Mouse (Mus musculus) forebrain, embryonic 11.5 days (tissue): Measurements from ENCODE around the gene Llgl1. TPM values are rescaled to one million over a fixed set of nuclear protein-coding genes. Genes with fewer than 3 reads are reported as not detected.

ENCODE experiments used
- ATAC-seq: fragments of 200-750 bp; cut with Nextera tagmentation; replicated peaks from 2 replicates; pipeline ENCODE4 v1.8.0; 2017; ENCODE audit warnings: moderate TSS enrichment; ENCODE audit not compliant: low FRiP score
- DNase-seq: peaks from one replicate; pipeline ENCODE4 v3.0.0-alpha.2; 2017; ENCODE audit warnings: low spot score
- H3K27ac ChIP-seq: fragments of 300-500 bp; sonication (generic); 2 replicates; pipeline ENCODE4 v1.5.1; 2014; ENCODE audit warnings: low read depth, low read length
- H3K27me3 ChIP-seq: fragments of 300-500 bp; sonication (generic); 2 replicates; pipeline ENCODE4 v1.6.1; 2014; ENCODE audit warnings: mild to moderate bottlenecking, low read length, mixed read lengths; ENCODE audit not compliant: control insufficient read depth, insufficient read depth
- H3K36me3 ChIP-seq: fragments of 300-500 bp; sonication (generic); 2 replicates; pipeline ENCODE4 v1.6.1; 2014; ENCODE audit warnings: mild to moderate bottlenecking, low read length, moderate library complexity, mixed read lengths; ENCODE audit not compliant: control insufficient read depth, insufficient read depth
- H3K4me1 ChIP-seq: fragments of 300-500 bp; sonication (generic); replicated peaks from 2 replicates; pipeline ENCODE4 v1.6.1; 2014; ENCODE audit warnings: low read length, mixed read lengths; ENCODE audit not compliant: control insufficient read depth, insufficient read depth
- H3K4me2 ChIP-seq: fragments of 300-500 bp; sonication (generic); 2 replicates; pipeline ENCODE4 v1.6.1; 2014; ENCODE audit warnings: low read depth, mild to moderate bottlenecking, low read length, moderate library complexity, mixed read lengths; ENCODE audit not compliant: severe bottlenecking
- H3K4me3 ChIP-seq: fragments of 300-500 bp; sonication (generic); 2 replicates; pipeline ENCODE4 v1.5.1; 2014; ENCODE audit warnings: low read depth, low read length
- H3K9ac ChIP-seq: fragments of 300-500 bp; sonication (generic); 2 replicates; pipeline ENCODE4 v1.6.1; 2014; ENCODE audit warnings: low read length
- H3K9me3 ChIP-seq: fragments of 300-500 bp; sonication (generic); 2 replicates; pipeline ENCODE4 v1.6.1; 2016; ENCODE audit warnings: low read length, mixed read lengths; ENCODE audit not compliant: control insufficient read depth
- WGBS: fragments of 180-500 bp; shearing (Covaris S2); extraction: QIAGEN DNeasy Blood & Tissue Kit; methylation state at CpG from one replicate; pipeline ENCODE4 v1.1.7; 2014; 5-methylcytosine and 5-hydroxymethylcytosine counted together
- polyA plus RNA-seq: library from polyadenylated mRNA; unstranded; fragments of >200 nt; fragmentation: Nextera tagmentation; extraction: Ambion mirVana; gene quantifications from 2 replicates; pipeline ENCODE4 v1.2.1, GENCODE M21; 2014

The Llgl1 gene
- polyA plus RNA-seq, 1 experiment from 2014 or later = 147 TPM

DNA sequence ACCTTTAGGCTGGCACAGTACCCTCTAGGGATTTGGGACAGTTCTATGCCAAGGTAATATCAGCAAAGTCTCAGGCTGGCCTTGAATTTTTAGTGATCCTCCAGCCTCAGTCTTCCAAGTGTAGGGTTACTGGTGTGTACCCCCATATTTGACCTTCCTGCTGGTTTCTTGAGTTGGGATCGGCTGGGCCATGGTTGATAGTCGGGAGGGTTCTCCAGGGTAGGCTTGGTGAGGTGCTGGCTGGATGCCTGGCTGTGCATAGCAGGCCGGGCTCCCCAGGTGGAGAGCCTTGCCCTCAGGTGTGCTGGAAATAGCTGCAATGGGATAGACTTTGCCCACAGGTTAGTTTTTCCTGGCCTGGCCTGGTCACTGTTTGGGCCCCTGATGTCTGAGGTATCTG is 5.7 kb downstream of the Llgl1 start:
- ATAC-seq (no peak), DNase-seq (no peak)

DNA sequence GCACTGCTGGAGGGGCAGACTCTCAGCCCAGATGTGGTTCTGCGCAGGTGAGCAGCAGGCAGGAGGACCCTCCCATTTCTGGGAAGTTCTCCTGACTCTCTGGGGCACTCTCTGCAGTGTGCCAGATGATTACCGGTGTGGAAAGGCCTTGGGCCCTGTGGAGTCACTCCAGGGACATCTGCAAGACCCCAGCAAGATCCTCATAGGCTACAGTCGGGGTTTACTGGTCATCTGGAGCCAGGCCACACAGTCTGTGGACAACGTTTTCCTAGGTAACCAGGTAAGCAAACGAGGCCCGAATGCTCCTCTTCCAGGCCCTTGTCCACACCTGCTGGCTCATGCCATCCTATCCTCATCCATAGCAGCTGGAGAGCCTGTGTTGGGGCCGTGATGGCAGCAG is 6.6 kb downstream of the Llgl1 start:
- Histone ChIP-seq H3K36me3 (peaks cover 32% of the 10 kb centered on the region), H3K4me3 (no peak overlapping the region), H3K9ac (no peak overlapping the region), H3K9me3 (no peaks in the 10 kb centered on the region), H3K27ac (no peak overlapping the region), H3K27me3 (no peaks in the 10 kb centered on the region), H3K4me1 (peaks cover 5% of the 10 kb centered on the region), H3K4me2 (no peak overlapping the region)
- DNase-seq = no peak
- 87% methylated on average over 7 of the region's 7 CpGs for WGBS
- ATAC-seq = no peak

More for the DNA sequence above, 5.7 kb downstream of the Llgl1 start:
- Histone ChIP-seq H3K4me3 (no peak overlapping the region), H3K27ac (no peak overlapping the region), H3K4me1 (peaks cover 11% of the 10 kb centered on the region), H3K27me3 (no peaks in the 10 kb centered on the region), H3K36me3 (peaks cover 28% of the 10 kb centered on the region), H3K4me2 (no peak overlapping the region), H3K9me3 (no peaks in the 10 kb centered on the region), H3K9ac (no peak overlapping the region)
- WGBS = 87% methylated on average over 3 of the region's 3 CpGs

DNA sequence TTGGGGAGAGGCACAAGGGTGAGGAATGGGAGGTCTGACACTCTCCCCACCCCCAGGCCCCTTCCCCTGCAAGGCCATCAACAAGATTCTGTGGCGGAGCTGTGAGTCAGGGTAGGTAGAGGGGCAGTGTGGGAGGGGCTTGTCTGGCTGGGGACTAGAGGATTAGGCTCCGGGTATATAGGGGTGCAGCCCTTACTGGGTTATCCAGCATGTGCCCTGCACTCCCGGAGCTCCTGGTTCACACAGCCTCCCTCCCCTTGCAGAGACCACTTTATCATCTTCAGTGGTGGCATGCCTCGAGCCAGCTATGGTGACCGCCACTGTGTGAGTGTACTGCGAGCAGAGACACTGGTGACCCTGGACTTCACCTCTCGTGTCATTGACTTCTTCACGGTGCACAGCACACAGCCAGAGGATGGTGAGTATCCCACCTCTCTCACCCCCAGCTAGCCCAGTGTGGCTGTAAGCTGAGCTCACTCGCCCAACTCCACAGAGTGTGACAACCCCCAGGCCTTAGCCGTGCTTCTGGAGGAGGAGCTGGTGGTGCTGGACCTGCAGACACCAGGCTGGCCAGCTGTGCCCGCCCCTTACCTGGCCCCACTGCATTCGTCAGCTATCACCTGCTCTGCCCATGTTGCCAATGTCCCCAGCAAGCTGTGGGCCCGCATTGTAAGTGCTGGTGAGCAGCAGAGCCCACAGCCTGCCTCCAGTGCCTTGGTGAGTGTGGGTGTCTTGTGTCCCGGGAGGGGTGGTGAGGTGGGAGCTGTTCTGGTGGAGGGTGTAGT is 7.4 kb downstream of the Llgl1 start:
- 90% methylated on average over 14 of the region's 14 CpGs for WGBS
- Histone ChIP-seq H3K4me2 (no peak overlapping the region), H3K4me3 (no peak overlapping the region), H3K27ac (no peak overlapping the region), H3K9me3 (no peaks in the 10 kb centered on the region), H3K27me3 (no peaks in the 10 kb centered on the region), H3K4me1 (no peaks in the 10 kb centered on the region; the same call in 1 of the 2 replicates), H3K9ac (no peak overlapping the region), H3K36me3 (peaks cover 40% of the 10 kb centered on the region)
- ATAC-seq (no peak), DNase-seq (peak; percentile 46)

DNA sequence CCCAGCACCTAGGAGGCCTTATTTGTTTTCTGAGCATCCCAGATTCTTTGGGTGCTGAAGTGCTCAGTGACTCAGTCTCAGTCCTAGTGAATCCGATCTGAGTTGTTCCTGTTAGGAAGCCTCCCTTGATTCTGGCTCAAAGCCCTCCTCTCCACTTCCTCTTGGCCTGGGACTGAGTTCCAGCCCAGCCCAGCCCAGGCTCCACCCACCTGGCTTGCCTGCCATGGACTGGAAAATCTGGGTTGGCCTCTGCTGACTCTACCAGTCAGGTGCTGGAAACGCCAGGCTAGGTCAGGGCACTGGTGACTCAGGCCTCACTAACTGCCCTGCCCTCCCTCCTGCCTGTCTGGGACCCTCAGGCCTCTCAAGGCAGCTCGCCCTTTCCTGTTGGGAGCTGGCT is 8.1 kb downstream of the Llgl1 start:
- Histone ChIP-seq H3K27ac (no peak overlapping the region), H3K36me3 (peaks cover 44% of the 10 kb centered on the region), H3K9me3 (no peaks in the 10 kb centered on the region), H3K4me2 (no peak overlapping the region), H3K4me3 (no peak overlapping the region), H3K9ac (no peak overlapping the region), H3K27me3 (no peaks in the 10 kb centered on the region), H3K4me1 (no peaks in the 10 kb centered on the region; the same call in 1 of the 2 replicates)
- no peak for ATAC-seq
- 87% methylated on average over 3 of the region's 3 CpGs for WGBS
- peak; percentile 49 for DNase-seq

DNA sequence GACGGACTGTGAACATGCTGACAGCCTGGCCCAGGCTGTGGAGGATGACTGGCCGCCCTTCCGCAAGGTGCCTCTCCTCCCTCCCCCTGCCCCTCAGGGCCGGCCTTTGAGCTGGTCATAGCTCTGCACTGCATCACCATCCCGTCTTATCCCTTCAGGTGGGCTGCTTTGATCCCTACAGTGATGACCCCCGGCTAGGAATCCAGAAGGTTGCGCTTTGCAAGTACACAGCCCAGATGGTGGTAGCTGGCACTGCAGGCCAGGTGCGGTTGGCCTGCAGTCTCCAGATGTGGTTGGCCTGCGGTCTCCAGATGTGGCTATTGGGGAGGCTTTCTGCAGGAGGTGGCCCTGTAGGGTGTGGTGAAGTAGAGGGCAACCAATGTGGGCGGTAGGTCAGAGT is 9.1 kb downstream of the Llgl1 start:
- no peak overlapping the region for H3K27ac ChIP-seq
- no peaks in the 10 kb centered on the region for H3K4me1 ChIP-seq
- no peak for DNase-seq
- ATAC-seq = no peak
- H3K4me2 ChIP-seq = no peak overlapping the region
- no peaks in the 10 kb centered on the region for H3K9me3 ChIP-seq
- H3K36me3 ChIP-seq = peaks cover 48% of the 10 kb centered on the region
- WGBS = 87% methylated on average over 10 of the region's 10 CpGs
- H3K27me3 ChIP-seq = no peaks in the 10 kb centered on the region
- H3K9ac ChIP-seq = no peak overlapping the region
- no peak overlapping the region for H3K4me3 ChIP-seq

DNA sequence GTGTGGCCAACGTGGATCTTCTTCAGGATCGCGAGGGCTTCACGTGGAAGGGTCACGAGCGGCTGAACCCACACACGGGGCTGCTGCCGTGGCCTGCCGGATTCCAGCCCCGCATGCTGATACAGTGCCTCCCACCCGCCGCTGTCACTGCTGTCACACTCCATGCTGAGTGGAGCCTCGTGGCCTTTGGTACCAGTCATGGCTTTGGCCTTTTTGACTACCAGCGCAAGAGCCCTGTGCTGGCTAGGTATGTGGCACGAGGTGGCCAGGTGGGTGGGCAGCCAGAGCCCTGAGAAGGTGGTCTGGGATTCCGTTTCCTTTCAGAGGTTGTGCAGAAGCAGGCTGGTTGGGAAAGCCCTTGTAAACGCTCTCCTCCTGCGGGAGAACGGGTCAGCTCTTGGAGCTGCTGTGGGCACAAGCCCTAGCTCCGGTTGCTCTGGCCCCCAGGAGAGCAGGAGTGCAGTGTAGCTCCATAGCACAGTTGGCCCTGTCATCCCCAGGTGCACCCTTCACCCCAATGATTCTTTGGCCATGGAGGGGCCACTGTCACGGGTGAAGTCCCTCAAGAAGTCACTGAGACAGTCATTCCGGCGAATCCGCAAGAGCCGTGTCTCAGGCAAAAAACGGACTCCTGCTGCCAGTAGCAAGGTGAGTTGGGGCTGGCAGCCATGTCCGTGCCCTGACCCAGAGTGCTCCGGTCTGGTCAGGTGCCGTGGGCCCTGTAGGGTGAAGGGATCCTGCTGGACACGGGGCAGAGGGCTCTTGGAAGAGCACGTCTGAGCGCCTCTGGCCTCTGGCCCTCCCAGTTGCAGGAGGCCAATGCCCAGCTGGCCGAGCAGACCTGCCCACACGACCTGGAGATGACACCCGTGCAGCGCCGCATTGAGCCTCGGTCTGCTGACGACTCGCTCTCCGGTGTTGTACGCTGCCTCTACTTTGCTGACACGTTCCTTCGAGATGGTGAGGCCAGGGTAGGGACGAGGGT is 10.2 kb downstream of the Llgl1 start:
- Histone ChIP-seq H3K9ac (no peak overlapping the region), H3K4me1 (no peaks in the 10 kb centered on the region), H3K27me3 (no peaks in the 10 kb centered on the region), H3K4me3 (no peak overlapping the region), H3K4me2 (no peak overlapping the region), H3K36me3 (peaks cover 51% of the 10 kb centered on the region), H3K9me3 (no peaks in the 10 kb centered on the region), H3K27ac (no peak overlapping the region)
- ATAC-seq = no peak
- peak; percentile 48 for DNase-seq
- 96% methylated on average over 45 of the region's 45 CpGs for WGBS

DNA sequence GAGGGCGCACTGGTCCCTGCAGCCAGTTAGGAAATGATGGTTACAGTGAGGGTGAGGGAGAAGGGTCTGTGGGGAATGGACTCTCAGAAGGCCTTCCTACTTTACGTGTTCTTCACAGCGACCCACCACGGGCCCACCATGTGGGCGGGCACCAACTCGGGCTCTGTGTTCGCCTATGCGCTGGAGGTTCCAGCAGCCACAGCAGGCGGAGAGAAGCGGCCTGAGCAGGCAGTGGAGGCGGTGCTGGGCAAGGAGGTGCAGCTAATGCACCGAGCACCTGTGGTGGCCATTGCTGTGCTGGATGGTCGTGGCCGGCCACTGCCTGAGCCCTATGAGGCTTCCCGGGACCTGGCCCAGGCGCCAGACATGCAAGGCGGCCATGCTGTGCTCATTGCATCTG is 11.7 kb downstream of the Llgl1 start:
- Histone ChIP-seq H3K36me3 (peaks cover 46% of the 10 kb centered on the region), H3K9ac (no peak overlapping the region), H3K9me3 (no peaks in the 10 kb centered on the region), H3K4me1 (no peaks in the 10 kb centered on the region), H3K27ac (no peak overlapping the region), H3K27me3 (no peaks in the 10 kb centered on the region), H3K4me2 (no peak overlapping the region), H3K4me3 (no peak overlapping the region)
- ATAC-seq = no peak
- no peak for DNase-seq
- WGBS = 92% methylated on average over 17 of the region's 17 CpGs

DNA sequence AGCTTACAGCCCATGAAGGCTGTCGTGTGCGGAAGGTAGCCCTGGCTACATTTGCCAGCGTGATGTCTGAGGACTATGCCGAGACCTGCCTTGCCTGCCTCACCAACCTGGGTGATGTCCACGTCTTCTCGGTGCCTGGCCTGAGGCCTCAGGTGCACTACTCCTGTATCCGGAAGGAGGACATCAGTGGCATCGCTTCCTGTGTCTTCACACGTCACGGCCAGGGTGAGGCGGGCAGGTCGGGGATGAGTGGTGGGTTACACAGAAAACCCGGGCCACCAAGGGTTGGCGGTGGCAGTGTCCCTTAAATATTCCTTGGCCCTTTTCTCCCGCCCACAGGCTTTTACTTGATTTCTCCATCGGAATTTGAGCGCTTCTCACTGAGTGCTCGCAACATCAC is 12.5 kb downstream of the Llgl1 start:
- no peak for DNase-seq
- WGBS = 98% methylated on average over 18 of the region's 18 CpGs
- no peaks in the 10 kb centered on the region for H3K9me3 ChIP-seq
- H3K9ac ChIP-seq = no peak overlapping the region
- no peaks in the 10 kb centered on the region for H3K4me1 ChIP-seq
- H3K27ac ChIP-seq = no peak overlapping the region
- H3K4me2 ChIP-seq = no peak overlapping the region
- peaks cover 40% of the 10 kb centered on the region; the same call in 1 of the 2 replicates for H3K36me3 ChIP-seq
- H3K4me3 ChIP-seq = no peak overlapping the region
- no peak for ATAC-seq
- H3K27me3 ChIP-seq = no peaks in the 10 kb centered on the region
